Mouse (Mus musculus) intestine, postnatal 0 days (tissue): ENCODE data around the gene Pidd1. TPM values are rescaled to one million over a fixed set of nuclear protein-coding genes. Genes with fewer than 3 reads are reported as not detected.
"Not testable (repeated sequence)": the region's sequence is repeated elsewhere in the genome, so short reads cannot be mapped to it uniquely, and the experiment has no call there.

Experiments
- ATAC-seq: fragments of 200-750 bp; cut with Nextera tagmentation; 2 replicates; pipeline ENCODE4 v1.8.0; 2017; ENCODE audit warnings: mild to moderate bottlenecking, moderate TSS enrichment, moderate library complexity
- H3K27ac ChIP-seq: fragments of 300-500 bp; sonication (generic); 2 replicates; pipeline ENCODE4 v1.5.1; 2014; ENCODE audit warnings: mild to moderate bottlenecking, low read depth, low read length, moderate library complexity
- H3K27me3 ChIP-seq: fragments of 300-500 bp; sonication (generic); replicated peaks from 2 replicates; pipeline ENCODE4 v1.6.1; 2014; ENCODE audit warnings: low read length, mixed read lengths; ENCODE audit not compliant: control insufficient read depth, insufficient read depth
- H3K36me3 ChIP-seq: fragments of 300-500 bp; sonication (generic); 2 replicates; pipeline ENCODE4 v1.6.1; 2014; ENCODE audit warnings: mild to moderate bottlenecking, moderate library complexity; ENCODE audit not compliant: control insufficient read depth, insufficient read depth
- H3K4me1 ChIP-seq: fragments of 300-500 bp; sonication (generic); replicated peaks from 2 replicates; pipeline ENCODE4 v1.6.1; 2014; ENCODE audit warnings: antibody characterized with exemption, low read length, mixed read lengths; ENCODE audit not compliant: control insufficient read depth, insufficient read depth
- H3K4me2 ChIP-seq: fragments of 300-500 bp; sonication (generic); replicated peaks from 2 replicates; pipeline ENCODE4 v1.6.1; 2014; ENCODE audit warnings: low read depth, mild to moderate bottlenecking, moderate library complexity
- H3K4me3 ChIP-seq: fragments of 300-500 bp; sonication (generic); 2 replicates; pipeline ENCODE4 v1.5.1; 2014; ENCODE audit warnings: low read depth, low read length
- H3K9ac ChIP-seq: fragments of 300-500 bp; sonication (generic); 2 replicates; pipeline ENCODE4 v1.6.1; 2014; ENCODE audit warnings: mild to moderate bottlenecking, low read depth, low read length
- H3K9me3 ChIP-seq: fragments of 300-500 bp; sonication (generic); 2 replicates; pipeline ENCODE4 v1.6.1; 2016; ENCODE audit warnings: mixed run types; ENCODE audit not compliant: control insufficient read depth
- CTCF ChIP-seq: sonication (generic); IDR thresholded peaks from 2 replicates; pipeline ENCODE4 v1.5.1; 2016; ENCODE audit warnings: low read depth, mild to moderate bottlenecking, control low read depth, antibody characterized with exemption, moderate library complexity
- WGBS: fragments of 180-500 bp; shearing (Covaris S2); extraction: QIAGEN DNeasy Blood & Tissue Kit; methylation state at CpG from one replicate; pipeline ENCODE4 v1.1.7; 2014; 5-methylcytosine and 5-hydroxymethylcytosine counted together
- polyA plus RNA-seq: library from polyadenylated mRNA; unstranded; fragments of >200 nt; fragmentation: Nextera tagmentation; extraction: Ambion mirVana; gene quantifications from 2 replicates; pipeline ENCODE4 v1.2.1, GENCODE M21; 2015

Gene Pidd1
- polyA plus RNA-seq, 1 experiment from 2014 or later, result 1.6 TPM

DNA sequence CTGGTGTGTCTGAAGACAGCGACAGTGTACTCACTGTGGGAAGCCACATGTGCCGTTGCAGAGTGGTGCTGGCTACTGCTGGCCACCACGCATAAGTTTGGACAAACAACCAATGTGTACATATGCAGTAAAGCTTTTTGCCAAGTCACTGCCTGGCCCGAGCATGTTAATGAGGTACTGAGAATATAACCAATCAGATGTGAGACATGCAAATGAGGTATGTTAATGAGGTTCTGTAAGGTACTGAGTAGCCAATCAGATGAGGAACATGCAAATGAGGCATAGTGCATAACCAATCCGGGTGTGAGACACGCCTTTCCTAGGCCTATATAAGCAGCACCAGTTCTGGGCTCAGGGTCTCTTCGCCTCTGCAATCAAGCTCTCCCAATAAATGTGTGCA lies 36.2 kb downstream of the Pidd1 start:
- not testable (repeated sequence) for H3K4me1 ChIP-seq, H3K27me3 ChIP-seq, H3K4me2 ChIP-seq, ATAC-seq, H3K9ac ChIP-seq, H3K4me3 ChIP-seq, H3K27ac ChIP-seq, H3K9me3 ChIP-seq
- 95% methylated on average over 7 of the region's 7 CpGs for WGBS
- peaks cover 35% of the 10 kb centered on the region for H3K36me3 ChIP-seq
- TF ChIP-seq CTCF, result 0 out of 2 replicates have a peak, but pooled peaks have one; percentile 4

GRCm38 (mm10) chr7:141405466-141405865 lies 38.4 kb downstream of the Pidd1 start:
- no peak overlapping the region for H3K4me2 ChIP-seq

GRCm38 (mm10) chr7:141403305-141403704 lies 40.5 kb downstream of the Pidd1 start:
- Histone ChIP-seq H3K9me3 (no peaks in the 10 kb centered on the region), H3K27ac (no peak overlapping the region), H3K4me3 (no peak overlapping the region), H3K27me3 (no peaks in the 10 kb centered on the region), H3K4me1 (no peaks in the 10 kb centered on the region), H3K9ac (no peak overlapping the region), H3K36me3 (peaks cover 60% of the 10 kb centered on the region), H3K4me2 (no peak overlapping the region)
- WGBS, result 37% methylated on average over 5 of the region's 5 CpGs
- TF ChIP-seq CTCF, result peak; percentile 96
- peak; percentile 62 for ATAC-seq

More at GRCm38 (mm10) chr7:141405466-141405865, 38.4 kb downstream of the Pidd1 start:
- H3K4me3 ChIP-seq, result no peak overlapping the region
- H3K36me3 ChIP-seq, result peaks cover 54% of the 10 kb centered on the region
- no peak for ATAC-seq
- H3K27ac ChIP-seq, result no peak overlapping the region
- no peaks in the 10 kb centered on the region for H3K9me3 ChIP-seq
- H3K27me3 ChIP-seq, result no peaks in the 10 kb centered on the region
- H3K9ac ChIP-seq, result no peak overlapping the region
- 71% methylated on average over 4 of the region's 4 CpGs for WGBS
- no peak for TF ChIP-seq CTCF
- no peaks in the 10 kb centered on the region for H3K4me1 ChIP-seq

DNA sequence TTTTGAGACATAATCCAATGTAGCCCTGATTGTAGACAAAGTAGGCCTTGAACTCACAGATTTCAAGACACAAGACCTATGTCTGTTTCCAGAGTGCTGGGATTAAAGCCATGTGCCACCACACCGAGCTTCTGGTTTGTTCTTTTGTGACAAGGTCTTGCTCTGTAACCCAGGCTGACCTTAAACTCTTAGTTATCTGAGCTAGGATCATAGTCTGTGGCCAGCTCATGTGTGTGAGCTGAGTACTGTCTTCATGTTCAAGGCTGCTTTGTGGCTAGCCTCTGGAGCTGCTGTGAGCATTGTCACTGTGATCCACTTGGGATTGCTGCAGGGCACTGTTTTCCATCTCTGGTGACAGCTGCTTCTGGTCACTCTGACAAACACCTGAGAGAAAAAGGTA lies 48.5 kb downstream of the Pidd1 start:
- WGBS, result 60% methylated on average over 1 of the region's 1 CpGs
- no peak overlapping the region for H3K4me2 ChIP-seq
- ATAC-seq, result no peak

DNA sequence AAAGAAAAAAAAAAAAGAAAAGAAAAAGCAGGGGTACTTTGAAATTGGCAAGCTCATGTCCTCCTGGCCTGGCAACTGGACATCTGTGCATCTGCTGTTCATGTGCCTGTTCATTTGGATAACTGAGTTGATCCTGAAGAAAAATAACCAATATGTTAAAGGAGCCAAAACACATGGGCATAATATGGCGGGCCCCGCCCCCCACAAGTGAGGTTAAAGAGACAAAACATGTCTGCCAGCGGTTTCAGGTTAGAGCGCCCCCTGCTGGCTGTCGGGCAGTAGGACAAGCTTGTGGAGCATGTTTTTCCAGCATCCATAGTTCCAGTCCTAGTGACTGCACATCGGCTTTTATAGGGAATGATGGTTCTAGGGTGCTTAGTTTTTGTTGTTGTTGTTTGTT lies 49.1 kb downstream of the Pidd1 start:
- WGBS, result 26% methylated on average over 6 of the region's 6 CpGs

More for the DNA sequence above, 48.5 kb downstream of the Pidd1 start:
- H3K36me3 ChIP-seq, result peaks cover 35% of the 10 kb centered on the region
- TF ChIP-seq CTCF, result no peak
- no peak overlapping the region for H3K27ac ChIP-seq
- no peaks in the 10 kb centered on the region for H3K27me3 ChIP-seq
- peaks cover 3% of the 10 kb centered on the region; the same call in 1 of the 2 replicates for H3K4me1 ChIP-seq
- no peak overlapping the region for H3K9ac ChIP-seq
- no peaks in the 10 kb centered on the region for H3K9me3 ChIP-seq
- H3K4me3 ChIP-seq, result no peak overlapping the region

GRCm38 (mm10) chr7:141394158-141394557 lies 49.7 kb downstream of the Pidd1 start:
- no peak for TF ChIP-seq CTCF
- Histone ChIP-seq H3K27me3 (no peaks in the 10 kb centered on the region), H3K27ac (0 out of 2 replicates have a peak overlapping the region, but pooled peaks have one; percentile 16), H3K36me3 (peaks cover 23% of the 10 kb centered on the region), H3K4me2 (no peak overlapping the region), H3K4me1 (peaks cover 3% of the 10 kb centered on the region), H3K9ac (no peak overlapping the region), H3K4me3 (no peak overlapping the region), H3K9me3 (no peaks in the 10 kb centered on the region)
- 41% methylated on average over 7 of the region's 7 CpGs for WGBS
- ATAC-seq, result peak; percentile 17

More for the DNA sequence above, 49.1 kb downstream of the Pidd1 start:
- TF ChIP-seq CTCF, result peak; percentile 88
- peaks cover 29% of the 10 kb centered on the region for H3K36me3 ChIP-seq
- no peaks in the 10 kb centered on the region for H3K9me3 ChIP-seq
- H3K9ac ChIP-seq, result no peak overlapping the region
- H3K4me2 ChIP-seq, result no peak overlapping the region
- no peaks in the 10 kb centered on the region for H3K27me3 ChIP-seq
- H3K27ac ChIP-seq, result no peak overlapping the region
- peaks cover 3% of the 10 kb centered on the region for H3K4me1 ChIP-seq
- no peak for ATAC-seq
- no peak overlapping the region for H3K4me3 ChIP-seq
